Mouse (Mus musculus) adrenal gland, adult 18-20 months (tissue): ENCODE results near the gene Rlbp1. TPM values are rescaled to one million over a fixed set of nuclear protein-coding genes. Genes with fewer than 3 reads are reported as not detected.

Source experiments
- DNase-seq, 2 experiments: peaks; one replicate each; pipeline ENCODE4 v3.0.0; 2021 to 2022; ENCODE audit warnings: low spot score in 2 of 2
- total RNA-seq, 2 experiments: library from RNA; stranded (reverse); gene quantifications; 1 replicate in 1 of 2; 2 replicates in 1 of 2; pipeline ENCODE4 v1.2.3; 2021

Rlbp1 gene
- total RNA-seq, 2 experiments from 2014 or later, result not detected

DNA sequence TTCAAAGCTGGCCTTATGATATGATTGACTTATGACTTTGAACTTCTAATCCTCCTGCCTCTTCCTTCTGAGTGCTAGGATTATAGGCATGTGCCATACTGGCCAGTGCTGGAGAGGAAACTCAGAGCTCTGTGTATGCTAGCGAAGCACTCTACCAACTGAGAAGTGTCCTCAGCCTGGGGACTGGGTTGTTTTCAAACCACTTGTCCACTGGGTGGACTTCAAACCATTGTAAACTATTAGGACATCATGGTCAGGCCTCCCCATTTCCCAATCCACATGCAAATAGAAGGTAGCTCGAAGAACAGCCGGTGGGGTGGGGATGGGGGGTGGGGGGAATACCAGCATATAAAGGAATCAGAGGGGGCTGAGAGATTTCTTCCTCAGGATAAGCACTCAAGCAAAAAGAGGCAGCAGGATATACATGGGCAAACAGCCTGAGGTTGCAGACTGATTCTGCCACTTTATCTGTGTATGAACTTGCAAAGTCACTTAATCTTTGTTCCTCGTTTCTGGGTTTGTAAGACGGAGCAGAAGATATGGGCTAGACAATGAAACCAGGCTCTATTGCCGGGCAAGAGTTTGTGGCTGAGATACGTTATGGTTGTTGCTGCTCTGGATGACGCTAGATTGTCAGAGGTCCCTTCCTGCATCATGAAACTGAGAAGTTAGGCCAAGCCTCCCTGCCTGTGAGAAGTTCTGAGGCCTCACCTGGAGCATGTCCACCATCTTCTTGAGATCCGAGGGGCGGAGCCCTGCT lies 10.2 kb downstream of the Rlbp1 start:
- DNase-seq, result no peak

DNA sequence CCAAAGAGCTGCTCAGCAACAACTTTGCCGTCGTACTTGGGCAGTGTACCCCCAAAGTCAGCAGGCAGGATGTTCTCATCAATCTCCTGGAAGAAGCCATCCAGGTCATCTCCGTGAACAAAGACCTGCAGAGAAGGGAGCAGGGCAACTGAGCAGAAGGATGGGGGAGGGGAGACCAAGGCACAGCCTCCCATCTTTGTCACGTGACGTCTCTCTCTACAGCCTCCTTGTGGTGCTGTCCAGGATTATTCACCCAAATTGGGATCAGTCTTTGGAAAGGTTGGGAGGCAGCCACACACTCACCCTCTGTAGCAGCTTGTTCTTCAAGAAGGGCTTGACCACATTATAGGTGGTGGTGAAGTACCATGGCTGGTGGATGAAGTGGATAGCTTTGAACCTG lies 11.3 kb downstream of the Rlbp1 start:
- DNase-seq, result no peak

DNA sequence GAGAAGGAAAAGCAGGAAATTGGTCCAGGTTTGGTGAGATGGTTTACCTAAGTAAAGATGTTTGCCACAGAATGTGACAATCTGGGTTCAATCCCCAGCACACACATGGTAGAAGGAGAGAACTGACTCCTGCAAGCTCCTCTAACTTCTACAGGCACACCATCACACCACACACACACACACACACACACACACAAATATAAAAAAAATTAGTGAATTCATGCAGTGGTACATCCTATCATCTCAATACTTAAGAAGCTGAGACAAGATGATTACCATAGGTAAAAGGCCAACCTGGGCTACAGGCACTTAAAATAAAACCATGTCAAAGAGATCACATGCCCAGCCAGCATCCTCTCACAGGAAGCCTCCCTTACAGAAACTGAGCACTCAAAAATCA lies 12.8 kb downstream of the Rlbp1 start:
- no peak for DNase-seq

DNA sequence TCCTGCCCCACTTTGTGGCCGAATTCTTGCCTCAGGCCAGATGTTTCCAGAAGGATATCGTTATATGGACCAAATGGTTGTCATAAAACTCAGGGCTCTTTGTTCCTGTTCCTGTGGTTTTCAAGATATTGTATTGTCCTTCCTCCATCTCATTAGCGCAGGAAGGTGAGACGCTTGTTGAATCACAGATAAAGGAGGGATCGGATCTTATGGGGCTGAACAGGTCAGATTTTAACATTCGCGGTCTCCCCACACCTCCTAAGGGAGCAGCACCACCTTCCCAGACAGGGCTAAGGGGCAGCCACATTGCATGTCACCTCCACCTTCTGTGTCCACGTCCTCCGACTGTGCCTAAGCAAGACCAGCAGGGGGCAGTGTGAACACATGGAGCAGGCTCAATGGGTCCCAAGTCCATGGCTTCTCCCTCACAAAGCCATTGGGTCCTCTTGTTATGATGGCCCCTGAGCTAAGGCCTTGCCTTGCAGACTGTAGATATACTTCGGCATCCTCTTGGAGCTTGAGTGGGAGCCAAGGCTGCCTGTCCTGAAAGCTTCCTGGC lies 15.4 kb downstream of the Rlbp1 start:
- peak; percentile 72 to 77 for DNase-seq

DNA sequence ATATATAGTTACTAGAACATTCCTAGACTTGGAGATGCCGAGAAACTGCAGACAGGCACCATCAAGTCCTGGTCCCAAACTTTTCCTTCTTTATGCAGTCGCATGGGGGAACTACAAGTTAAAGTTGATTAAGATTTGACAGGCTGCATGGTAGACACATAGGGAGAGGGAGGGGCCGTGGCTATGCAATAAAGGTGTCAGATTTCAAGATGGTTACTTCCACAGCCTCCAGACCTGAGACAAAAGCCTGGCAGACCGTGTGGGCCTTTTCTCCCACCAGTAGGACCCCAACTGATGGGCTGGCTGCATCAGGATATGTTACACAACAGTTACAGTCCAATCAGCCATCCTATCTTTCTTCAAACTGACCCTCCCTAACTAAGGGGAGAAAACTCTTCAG lies 17.4 kb downstream of the Rlbp1 start:
- no peak for DNase-seq

DNA sequence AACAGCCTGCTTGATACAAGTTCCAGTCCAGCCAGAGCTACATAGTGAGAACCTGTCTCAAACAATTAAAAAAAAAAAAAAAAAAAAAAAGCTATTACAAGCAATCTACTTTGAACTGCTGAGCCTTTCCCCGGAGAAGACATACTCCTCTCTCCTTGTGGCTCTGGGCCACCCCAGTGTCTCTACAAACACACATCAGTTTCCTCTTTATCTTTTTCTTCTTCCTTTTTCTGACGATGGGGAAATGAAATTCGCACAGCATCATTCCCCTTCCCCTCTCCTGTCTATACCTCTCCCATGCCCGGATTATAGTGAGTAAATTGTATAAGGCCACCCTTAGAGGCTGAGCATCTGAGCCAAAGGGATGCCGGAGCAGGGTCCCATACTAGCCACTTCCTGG lies 18.2 kb downstream of the Rlbp1 start:
- DNase-seq, result no peak

DNA sequence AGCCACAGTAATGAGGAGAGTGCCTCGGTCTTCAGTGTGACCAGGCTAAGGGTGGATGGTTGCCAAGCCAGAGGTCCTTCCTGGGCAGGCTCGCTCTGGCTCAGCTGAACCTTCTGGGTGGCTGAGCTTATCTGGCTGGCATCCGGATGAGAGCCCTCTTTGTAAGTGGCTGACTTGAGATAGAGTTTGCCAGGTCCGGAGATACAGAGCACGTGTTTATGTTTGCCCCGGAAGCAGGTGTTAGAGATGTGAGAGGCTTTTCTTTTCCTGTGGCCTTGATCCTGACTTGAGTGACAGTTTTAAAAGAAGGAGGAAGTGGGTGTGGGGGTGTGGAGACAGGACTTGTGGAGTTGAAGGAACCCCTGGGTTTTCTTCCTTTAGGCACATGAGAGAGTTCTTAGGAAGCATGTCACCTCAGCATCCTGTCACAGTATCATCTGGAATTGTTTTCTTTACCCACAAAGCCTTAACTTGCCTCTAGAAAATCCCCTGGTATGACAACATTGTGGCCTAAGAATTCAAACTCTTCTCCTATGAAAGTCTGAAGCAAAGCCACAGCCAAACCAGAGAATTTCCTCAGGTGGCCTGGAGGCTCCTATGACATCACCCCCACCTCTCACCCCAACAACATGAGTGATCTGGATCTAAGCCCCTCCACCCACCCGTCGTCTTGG lies 23.3 kb downstream of the Rlbp1 start:
- no peak for DNase-seq

DNA sequence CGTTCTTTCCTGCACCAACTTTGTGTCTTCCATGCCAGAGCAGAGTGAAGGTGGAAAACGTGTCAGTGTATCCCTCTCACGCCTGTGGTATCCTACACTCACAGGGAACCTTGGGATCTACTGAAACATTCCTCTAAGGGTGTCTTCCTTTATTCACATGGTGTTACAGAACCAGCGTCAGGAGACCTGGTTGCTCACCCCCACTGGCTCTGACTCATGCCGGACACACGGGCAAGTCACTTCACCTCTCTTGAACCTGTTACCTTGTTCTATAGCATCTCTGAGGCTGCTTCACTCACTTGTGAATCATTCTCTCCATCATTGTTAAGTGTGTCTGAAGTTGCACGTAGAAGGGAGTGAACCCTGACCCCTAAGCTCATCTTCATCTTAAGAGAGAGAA lies 24.0 kb downstream of the Rlbp1 start:
- no peak for DNase-seq

DNA sequence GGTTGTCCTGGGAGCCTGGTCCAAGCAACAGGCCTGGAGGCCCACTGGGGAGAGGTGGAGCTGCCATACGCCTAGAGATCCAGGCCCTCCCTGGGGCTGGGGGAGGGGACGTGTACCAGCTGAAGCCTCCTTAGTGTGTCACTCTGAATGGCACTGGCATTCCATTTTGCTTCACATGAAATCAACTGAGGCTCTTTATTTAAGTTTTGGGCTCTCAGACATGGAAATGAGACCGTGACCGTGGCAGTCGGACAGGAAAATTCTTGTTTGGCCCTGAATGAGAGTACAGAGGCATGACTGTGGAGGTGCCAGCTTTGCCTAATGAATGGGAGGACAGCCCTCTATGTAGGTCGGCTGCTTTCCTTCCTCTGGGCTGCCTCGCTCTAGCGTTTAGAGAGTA lies 24.6 kb downstream of the Rlbp1 start:
- no peak for DNase-seq

DNA sequence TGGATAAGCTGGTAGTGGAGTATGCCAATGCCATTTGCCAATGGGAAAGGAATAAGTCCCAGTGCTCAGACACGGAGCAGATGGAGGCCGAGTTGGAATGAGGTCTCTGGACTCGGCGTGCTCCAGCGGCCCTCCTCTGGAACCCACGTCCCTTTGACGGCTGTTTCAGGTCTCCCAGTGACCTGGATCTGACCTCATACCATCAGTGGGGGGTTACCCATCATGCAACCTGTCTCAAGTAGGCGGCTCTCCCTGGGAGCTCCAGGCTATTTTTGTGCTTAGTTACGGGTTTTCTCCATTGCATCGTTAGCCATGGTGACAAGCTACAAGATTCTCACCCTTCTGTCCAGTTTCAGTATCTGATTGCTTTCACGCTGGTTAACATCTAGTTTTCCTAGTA lies 26.8 kb downstream of the Rlbp1 start:
- DNase-seq, result no peak

DNA sequence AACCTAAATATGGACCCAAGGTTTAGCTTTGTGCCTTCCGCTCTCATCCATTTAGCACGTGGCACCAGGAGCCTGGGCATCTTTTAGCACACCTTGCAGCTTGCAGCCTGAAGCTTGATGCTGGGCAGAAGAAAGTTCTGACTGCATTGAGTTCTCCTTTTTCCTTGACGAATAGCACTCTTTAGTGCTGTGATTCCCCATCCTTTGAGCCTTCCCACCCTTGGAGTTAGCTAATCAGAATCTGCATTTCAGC lies 27.7 kb downstream of the Rlbp1 start:
- no peak for DNase-seq

DNA sequence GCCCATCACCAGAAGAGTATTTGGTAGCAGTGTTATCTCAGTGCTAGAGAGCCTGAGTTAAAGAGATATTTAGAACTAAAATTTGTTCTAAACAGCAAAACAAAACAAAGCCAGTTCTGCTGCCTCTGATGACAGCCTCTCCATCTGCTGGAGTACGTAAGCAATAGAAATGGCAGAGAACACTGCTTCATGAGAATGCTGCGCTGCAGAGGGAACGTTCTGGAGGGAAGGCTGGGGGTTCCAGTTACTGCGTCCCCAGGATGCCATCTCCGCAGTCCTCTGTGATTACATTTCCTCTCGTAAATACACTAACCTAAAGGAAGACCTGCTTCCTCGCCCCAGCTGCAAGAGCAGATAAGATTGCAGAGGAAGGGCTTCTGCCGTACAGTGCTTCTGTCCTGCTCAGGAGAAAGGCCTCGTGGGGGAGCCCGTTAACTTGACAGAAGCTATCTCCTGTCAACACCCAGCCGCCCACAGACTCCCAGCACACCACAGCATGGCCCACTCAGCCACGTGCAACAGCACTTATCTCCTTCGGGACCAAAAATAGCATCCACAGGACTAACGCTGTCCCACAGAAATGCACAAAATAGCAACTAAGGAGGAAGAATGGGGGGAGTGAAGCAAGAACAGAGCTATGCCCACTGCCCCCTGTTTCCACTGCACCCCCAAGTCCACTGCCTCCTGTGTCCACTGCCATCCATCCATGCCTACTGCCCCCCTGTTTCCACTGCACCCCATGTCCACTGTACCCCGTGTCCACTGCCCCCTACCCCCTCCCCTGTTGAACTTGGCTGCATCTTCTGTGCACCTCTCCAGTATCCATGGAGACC lies 28.3 kb downstream of the Rlbp1 start:
- DNase-seq, result no peak

DNA sequence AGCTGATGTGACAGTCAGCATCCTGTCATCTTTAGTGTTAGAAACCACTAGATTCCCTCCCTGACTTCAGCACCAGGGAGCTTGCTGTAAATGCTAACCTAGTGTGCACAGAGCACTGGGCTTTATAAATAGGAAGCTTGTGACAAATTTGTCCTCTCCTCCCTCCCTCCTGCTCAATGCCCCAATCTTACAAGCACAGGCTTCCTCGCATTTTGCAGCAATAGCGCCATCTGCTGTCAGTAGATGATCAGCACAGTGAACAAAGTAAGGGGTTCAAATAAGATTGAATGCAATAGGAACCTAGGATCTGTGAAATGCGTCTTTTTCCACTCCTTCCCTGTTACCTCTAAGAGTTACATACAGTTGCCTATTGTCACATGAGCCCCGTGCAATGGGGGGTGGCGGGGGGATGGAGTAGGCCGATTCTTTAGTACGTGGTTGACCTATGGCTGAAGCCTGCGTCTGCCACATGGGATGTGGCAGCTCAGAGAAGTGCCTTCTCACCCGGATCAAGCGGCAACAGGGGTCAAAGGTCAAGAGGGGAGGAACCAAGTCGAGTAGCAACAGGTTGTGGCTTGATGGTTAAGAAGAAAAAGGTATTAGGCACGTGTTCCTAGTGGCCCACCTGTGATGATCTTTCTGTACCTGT lies 37.0 kb downstream of the Rlbp1 start:
- peak; percentile 46 to 59 for DNase-seq

DNA sequence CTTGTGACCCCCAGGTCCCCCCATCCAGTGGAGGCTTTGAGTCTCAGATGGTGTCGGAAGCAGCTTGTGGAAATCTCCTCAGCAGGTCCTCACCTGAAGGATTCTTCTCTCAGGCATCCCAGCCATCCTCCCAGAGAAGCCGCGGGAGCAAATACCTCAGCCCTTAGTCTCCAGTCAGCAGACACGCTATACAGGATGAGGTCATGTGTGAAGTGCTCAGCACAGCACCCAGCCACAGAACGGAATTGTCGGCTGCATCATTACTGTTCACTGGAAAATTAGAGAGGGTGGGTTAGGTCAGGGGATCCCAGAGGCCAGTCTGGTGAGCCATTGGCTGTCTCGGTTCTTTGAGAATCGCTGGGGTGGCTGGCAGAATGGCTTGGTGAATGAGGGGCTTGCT lies 38.0 kb downstream of the Rlbp1 start:
- DNase-seq, result no peak

DNA sequence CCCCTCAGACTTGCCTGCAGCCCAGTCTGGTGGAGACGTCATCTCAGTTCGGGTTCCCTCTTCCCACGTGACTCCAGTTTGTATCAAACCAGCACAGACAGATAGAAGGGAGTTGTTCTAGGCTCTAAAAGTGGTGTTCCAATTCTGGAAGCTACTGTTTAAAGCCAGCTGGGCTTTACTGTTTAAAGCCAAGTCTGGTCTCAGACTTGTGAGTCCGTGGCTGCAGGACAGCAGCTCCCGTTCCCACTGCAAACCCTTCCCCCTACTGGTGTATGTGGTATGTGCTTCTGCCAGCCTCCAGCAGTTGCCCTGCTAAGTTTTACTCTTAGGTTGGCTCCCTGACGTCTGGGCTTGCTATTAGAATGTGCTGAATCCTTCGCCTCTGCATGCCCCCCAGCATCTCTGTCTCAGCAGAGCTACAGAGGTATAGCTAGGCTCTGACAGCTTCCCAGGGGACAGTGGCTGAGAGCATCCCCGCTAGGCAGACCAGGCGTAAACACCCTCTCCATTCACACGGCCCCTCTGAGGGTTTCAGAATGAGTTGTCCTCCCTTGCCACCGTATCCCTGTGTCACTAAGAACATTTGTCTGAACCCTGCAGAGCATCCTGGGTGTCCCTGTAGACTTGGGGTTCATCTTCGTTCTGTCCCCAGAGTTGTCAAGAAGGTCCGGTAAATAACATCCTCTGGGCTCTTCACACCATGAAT lies 39.6 kb downstream of the Rlbp1 start:
- DNase-seq, result no peak

DNA sequence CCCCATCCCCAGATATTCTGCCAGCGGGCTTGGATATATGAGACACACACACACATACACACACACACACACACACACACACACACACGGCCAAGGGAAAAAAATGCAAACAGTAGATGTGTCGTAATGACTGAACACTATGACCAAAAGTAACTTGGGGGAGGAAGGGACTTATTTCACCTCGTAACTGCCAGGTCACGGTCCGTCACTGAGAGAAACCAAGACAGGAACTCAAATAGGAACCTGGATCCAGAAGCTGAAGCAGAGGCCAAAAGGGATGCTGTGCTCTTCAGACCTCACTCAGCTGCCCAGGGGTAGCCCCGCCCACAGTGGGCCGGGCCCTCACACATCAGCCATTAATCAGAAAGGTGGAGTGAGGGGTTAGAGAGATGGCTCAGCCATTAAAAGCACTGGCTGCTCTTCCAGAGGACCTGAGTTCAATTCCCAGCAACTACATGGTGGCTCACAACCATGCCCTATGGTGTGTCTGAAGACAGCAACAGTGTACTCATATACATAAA lies 40.2 kb downstream of the Rlbp1 start:
- no peak for DNase-seq

DNA sequence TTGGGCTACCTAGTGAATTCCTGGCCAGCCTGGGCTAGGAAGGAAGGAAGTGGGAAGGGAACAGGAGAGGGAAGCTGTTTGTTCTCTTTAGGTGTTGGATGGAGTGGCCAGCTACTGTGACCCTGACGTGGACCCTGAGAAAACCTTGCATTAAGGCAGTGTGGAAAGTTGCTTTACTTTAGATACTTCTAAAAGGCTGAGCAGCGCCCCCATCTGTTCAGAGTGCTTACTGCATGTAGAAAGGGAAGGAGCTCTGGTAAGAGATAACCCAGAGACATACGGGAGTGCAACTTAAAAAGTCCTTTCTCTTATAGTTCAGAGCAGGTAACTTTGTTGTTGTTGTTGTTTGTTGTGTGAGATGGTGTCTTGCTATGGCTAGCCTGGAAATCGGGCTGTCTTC lies 40.9 kb downstream of the Rlbp1 start:
- peak; percentile 52 to 58 for DNase-seq

DNA sequence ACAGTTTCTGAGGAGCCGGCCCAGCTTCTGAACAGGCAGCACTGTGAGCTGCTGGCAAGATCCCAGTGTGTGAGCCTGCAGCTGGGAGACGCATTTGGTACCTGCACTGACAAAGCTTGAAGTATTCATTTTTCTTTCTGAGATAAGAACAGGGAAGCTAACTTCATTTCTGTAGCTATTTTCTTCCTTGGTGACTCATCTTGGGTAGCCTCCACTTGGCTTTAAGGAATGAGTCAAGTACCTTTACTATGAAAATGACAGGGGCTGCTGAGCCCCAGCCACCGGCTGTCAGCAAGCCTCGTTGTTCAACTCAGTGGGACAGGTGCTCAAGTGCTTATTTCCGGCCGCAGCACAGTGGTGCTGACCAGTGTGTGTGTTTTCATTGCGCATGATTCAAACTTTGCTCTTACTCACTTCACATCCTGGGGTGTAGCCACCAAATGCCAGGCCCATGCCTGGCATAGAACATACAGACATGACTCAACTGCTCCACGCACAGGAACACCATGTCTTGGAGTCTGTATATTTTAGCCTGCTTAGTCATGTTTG lies 50.4 kb downstream of the Rlbp1 start:
- peak in 1 of 2 experiments; percentile 28 for DNase-seq

DNA sequence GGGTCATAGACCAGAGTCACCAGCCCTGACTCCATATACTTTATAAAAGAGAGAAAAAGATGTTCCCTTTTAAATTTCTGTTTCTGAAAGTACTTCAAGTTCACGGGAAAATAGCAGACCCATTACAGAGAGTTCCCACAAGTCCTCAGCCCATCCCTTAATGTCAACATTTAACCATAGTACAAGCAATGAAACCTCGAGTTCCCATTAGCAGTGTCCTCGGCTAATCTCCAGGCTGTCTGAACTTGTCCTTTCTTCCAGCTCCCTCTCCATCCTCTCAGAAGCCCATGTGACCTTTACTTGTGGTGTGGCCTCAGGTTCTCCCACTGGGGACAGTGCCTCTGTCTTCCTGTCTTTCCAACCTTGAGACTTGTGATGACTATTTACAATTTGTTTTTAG lies 53.4 kb downstream of the Rlbp1 start:
- no peak for DNase-seq

DNA sequence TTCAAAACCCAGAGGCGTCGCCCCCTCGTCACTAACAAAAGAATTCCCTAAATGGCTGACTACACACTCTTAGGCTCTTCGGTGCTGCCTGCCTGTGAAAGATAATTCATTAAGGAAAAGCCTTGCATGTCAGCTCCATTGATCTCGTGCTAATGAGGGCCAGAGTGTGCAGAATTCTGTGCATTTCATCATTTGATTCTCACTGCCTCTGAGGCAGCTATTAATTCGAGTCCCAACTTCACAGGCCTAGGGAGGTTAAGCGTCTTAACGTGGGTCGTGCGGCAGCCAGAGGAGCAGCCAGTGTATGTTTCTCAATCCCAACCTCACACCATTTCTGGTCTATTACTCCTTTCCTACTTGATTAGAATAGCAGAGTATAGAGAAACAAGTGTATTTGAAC lies 55.7 kb downstream of the Rlbp1 start:
- no peak for DNase-seq
